Mouse (Mus musculus) c-Kit-negative CD71-positive TER-119-positive erythroid progenitor cells, embryonic 14.5 days (primary cell): ENCODE results near the gene Ehd2.
"Not testable (repeated sequence)": the region's sequence is repeated elsewhere in the genome, so short reads cannot be mapped to it uniquely, and the experiment has no call there.

ENCODE experiments used
- DNase-seq: peaks from one replicate; pipeline ENCODE4 v3.0.0-alpha.2; 2013; ENCODE audit warnings: low read depth, low spot score

Ehd2 gene

GRCm38 (mm10) chr7:15945721-15946536, 21.4 kb downstream of the Ehd2 start, which contains the start of gene Nop53:
Nop53 (minus strand) TSS chr7:15946074.
- peak; percentile 95 for DNase-seq

- no peak for DNase-seq
These were observed 22.2 kb downstream of the Ehd2 start for GRCm38 (mm10) chr7:15945211-15945610.

GRCm38 (mm10) chr7:15944311-15944710, 23.1 kb downstream of the Ehd2 start:
- DNase-seq = no peak

- DNase-seq = no peak
These were observed 28.7 kb downstream of the Ehd2 start for GRCm38 (mm10) chr7:15938621-15939020.

GRCm38 (mm10) chr7:15937491-15937890, 29.9 kb downstream of the Ehd2 start:
- no peak for DNase-seq

- no peak for DNase-seq
These were observed 33.7 kb downstream of the Ehd2 start for GRCm38 (mm10) chr7:15933437-15934359.

GRCm38 (mm10) chr7:15931635-15932034, 35.7 kb downstream of the Ehd2 start:
- no peak for DNase-seq

GRCm38 (mm10) chr7:15930543-15930942, 36.8 kb downstream of the Ehd2 start:
- DNase-seq = no peak

- peak; percentile 43 for DNase-seq
These were observed 37.5 kb downstream of the Ehd2 start for GRCm38 (mm10) chr7:15929910-15930309.

GRCm38 (mm10) chr7:15922220-15922773, 45.1 kb downstream of the Ehd2 start, which contains the start of gene Selenow:
Selenow (minus strand) TSS chr7:15922402.
- peak; percentile 81 for DNase-seq

- DNase-seq = peak; percentile 26
These were observed 45.6 kb downstream of the Ehd2 start for GRCm38 (mm10) chr7:15921796-15922195.

GRCm38 (mm10) chr7:15920645-15921190, 46.6 kb downstream of the Ehd2 start:
- no peak for DNase-seq

- no peak for DNase-seq
These were observed 47.4 kb downstream of the Ehd2 start for GRCm38 (mm10) chr7:15919947-15920346.

- DNase-seq = no peak
These were observed 49.0 kb downstream of the Ehd2 start for GRCm38 (mm10) chr7:15918371-15918770.

- DNase-seq = no peak
These were observed 50.4 kb downstream of the Ehd2 start for GRCm38 (mm10) chr7:15916996-15917395.

GRCm38 (mm10) chr7:15916134-15916723, 51.1 kb downstream of the Ehd2 start:
- no peak for DNase-seq

GRCm38 (mm10) chr7:15915695-15916094, 51.7 kb downstream of the Ehd2 start:
- DNase-seq = not testable (repeated sequence)

- DNase-seq = no peak
These were observed 52.6 kb downstream of the Ehd2 start for GRCm38 (mm10) chr7:15914751-15915150.

- DNase-seq = peak; percentile 36
These were observed 53.1 kb downstream of the Ehd2 start for GRCm38 (mm10) chr7:15914252-15914651.

- DNase-seq = peak; percentile 50
These were observed 55.2 kb downstream of the Ehd2 start for GRCm38 (mm10) chr7:15912183-15912582.

- DNase-seq = no peak
These were observed 56.8 kb downstream of the Ehd2 start for GRCm38 (mm10) chr7:15910521-15910920.
